Mouse (Mus musculus) heart, embryonic 10.5 days (tissue): ENCODE data around the gene Erc2. TPM values are rescaled to one million over a fixed set of nuclear protein-coding genes. Genes with fewer than 3 reads are reported as not detected.

ENCODE experiments used
- DNase-seq: peaks from one replicate; pipeline ENCODE4 v3.0.0-alpha.2; 2017; ENCODE audit warnings: low spot score
- H3K27ac ChIP-seq: fragments of 300-500 bp; sonication (generic); 2 replicates; pipeline ENCODE4 v1.5.1; 2016; ENCODE audit warnings: mild to moderate bottlenecking
- H3K27me3 ChIP-seq: fragments of 300-500 bp; sonication (generic); 2 replicates; pipeline ENCODE4 v1.6.1; 2016; ENCODE audit warnings: mild to moderate bottlenecking; ENCODE audit not compliant: poor library complexity, insufficient read depth, severe bottlenecking
- H3K36me3 ChIP-seq: fragments of 300-500 bp; sonication (generic); 2 replicates; pipeline ENCODE4 v1.6.1; 2016; ENCODE audit warnings: mild to moderate bottlenecking, moderate library complexity
- H3K4me1 ChIP-seq: fragments of 300-500 bp; sonication (generic); 2 replicates; pipeline ENCODE4 v1.6.1; 2016; ENCODE audit warnings: mild to moderate bottlenecking
- H3K4me3 ChIP-seq: fragments of 300-500 bp; sonication (generic); 2 replicates; pipeline ENCODE4 v1.5.1; 2016; ENCODE audit warnings: mild to moderate bottlenecking, moderate library complexity
- H3K9me3 ChIP-seq: fragments of 300-500 bp; sonication (generic); 2 replicates; pipeline ENCODE4 v1.6.1; 2016; ENCODE audit warnings: mild to moderate bottlenecking, moderate library complexity
- WGBS: fragments of 180-500 bp; shearing (Covaris S2); methylation state at CpG from one replicate; pipeline ENCODE4 v1.1.7; 2016; 5-methylcytosine and 5-hydroxymethylcytosine counted together
- polyA plus RNA-seq: library from polyadenylated mRNA; unstranded; fragments of >200 nt; fragmentation: Nextera tagmentation; extraction: Ambion mirVana; gene quantifications from 2 replicates; pipeline ENCODE4 v1.2.1, GENCODE M21; 2016

Gene Erc2
- polyA plus RNA-seq, 1 experiment from 2014 or later: 4.8 TPM

GRCm38 (mm10) chr14:27946211-27946610 lies 324.0 kb downstream of the Erc2 start:
- WGBS: 51% methylated on average over 5 of the region's 5 CpGs
- Histone ChIP-seq H3K27ac (no peak overlapping the region), H3K9me3 (no peaks in the 10 kb centered on the region), H3K4me1 (peaks cover 3% of the 10 kb centered on the region; the same call in 1 of the 2 replicates), H3K27me3 (no peaks in the 10 kb centered on the region), H3K36me3 (no peaks in the 10 kb centered on the region), H3K4me3 (no peak overlapping the region)
- DNase-seq: no peak

- H3K9me3 ChIP-seq: no peaks in the 10 kb centered on the region
- 68% methylated on average over 8 of the region's 8 CpGs for WGBS
- DNase-seq: no peak
- no peaks in the 10 kb centered on the region for H3K36me3 ChIP-seq
- no peak overlapping the region for H3K27ac ChIP-seq
- H3K4me3 ChIP-seq: no peak overlapping the region
- no peaks in the 10 kb centered on the region for H3K27me3 ChIP-seq
- H3K4me1 ChIP-seq: peaks cover 3% of the 10 kb centered on the region; the same call in 1 of the 2 replicates
Observed at GRCm38 (mm10) chr14:27948391-27948790, 326.2 kb downstream of the Erc2 start.

- Histone ChIP-seq H3K4me1 (0 out of 2 replicates have a peak, but pooled peaks cover 6% of the 10 kb centered on the region), H3K27me3 (no peaks in the 10 kb centered on the region)
- DNase-seq: no peak
Observed at GRCm38 (mm10) chr14:27953814-27954213, 331.6 kb downstream of the Erc2 start.

GRCm38 (mm10) chr14:27956801-27957200 lies 334.6 kb downstream of the Erc2 start:
- Histone ChIP-seq H3K36me3 (no peaks in the 10 kb centered on the region), H3K27ac (no peak overlapping the region), H3K4me1 (0 out of 2 replicates have a peak, but pooled peaks cover 6% of the 10 kb centered on the region), H3K4me3 (no peak overlapping the region), H3K9me3 (no peaks in the 10 kb centered on the region), H3K27me3 (no peaks in the 10 kb centered on the region)
- WGBS: 21% methylated on average over 2 of the region's 2 CpGs
- no peak for DNase-seq

More at GRCm38 (mm10) chr14:27953814-27954213, 331.6 kb downstream of the Erc2 start:
- no peak overlapping the region for H3K27ac ChIP-seq
- no peaks in the 10 kb centered on the region for H3K9me3 ChIP-seq
- H3K4me3 ChIP-seq: no peak overlapping the region
- H3K36me3 ChIP-seq: no peaks in the 10 kb centered on the region

GRCm38 (mm10) chr14:27973701-27974100 lies 351.5 kb downstream of the Erc2 start:
- H3K27ac ChIP-seq: no peak overlapping the region
- H3K36me3 ChIP-seq: no peaks in the 10 kb centered on the region
- H3K4me1 ChIP-seq: no peaks in the 10 kb centered on the region
- 81% methylated on average over 6 of the region's 6 CpGs for WGBS
- H3K27me3 ChIP-seq: no peaks in the 10 kb centered on the region
- no peak for DNase-seq
- no peak overlapping the region for H3K4me3 ChIP-seq
- no peaks in the 10 kb centered on the region for H3K9me3 ChIP-seq

- Histone ChIP-seq H3K27ac (no peak overlapping the region), H3K36me3 (no peaks in the 10 kb centered on the region), H3K9me3 (no peaks in the 10 kb centered on the region), H3K4me3 (no peak overlapping the region), H3K27me3 (no peaks in the 10 kb centered on the region), H3K4me1 (no peaks in the 10 kb centered on the region)
- DNase-seq: no peak
- 68% methylated on average over 1 of the region's 1 CpGs for WGBS
Observed at GRCm38 (mm10) chr14:27975661-27976060, 353.4 kb downstream of the Erc2 start.

- no peaks in the 10 kb centered on the region for H3K27me3 ChIP-seq
- no peaks in the 10 kb centered on the region for H3K9me3 ChIP-seq
- H3K36me3 ChIP-seq: no peaks in the 10 kb centered on the region
- 77% methylated on average over 3 of the region's 3 CpGs for WGBS
- no peak overlapping the region for H3K4me3 ChIP-seq
- no peaks in the 10 kb centered on the region for H3K4me1 ChIP-seq
- no peak overlapping the region for H3K27ac ChIP-seq
- no peak for DNase-seq
Observed at GRCm38 (mm10) chr14:27984758-27985157, 362.5 kb downstream of the Erc2 start.

- H3K4me1 ChIP-seq: no peaks in the 10 kb centered on the region
- 79% methylated on average over 5 of the region's 5 CpGs for WGBS
- H3K27ac ChIP-seq: no peak overlapping the region
- no peaks in the 10 kb centered on the region for H3K9me3 ChIP-seq
- no peaks in the 10 kb centered on the region for H3K27me3 ChIP-seq
- no peak for DNase-seq
- no peak overlapping the region for H3K4me3 ChIP-seq
- no peaks in the 10 kb centered on the region for H3K36me3 ChIP-seq
Observed at GRCm38 (mm10) chr14:27985201-27985600, 363.0 kb downstream of the Erc2 start.

GRCm38 (mm10) chr14:27987422-27987821 lies 365.2 kb downstream of the Erc2 start:
- Histone ChIP-seq H3K4me1 (no peaks in the 10 kb centered on the region), H3K27me3 (no peaks in the 10 kb centered on the region), H3K36me3 (no peaks in the 10 kb centered on the region), H3K27ac (no peak overlapping the region), H3K9me3 (no peaks in the 10 kb centered on the region), H3K4me3 (no peak overlapping the region)
- WGBS: 80% methylated on average over 1 of the region's 1 CpGs
- DNase-seq: no peak

GRCm38 (mm10) chr14:27998551-27998950 lies 376.3 kb downstream of the Erc2 start:
- 57% methylated on average over 3 of the region's 3 CpGs for WGBS
- no peak overlapping the region for H3K27ac ChIP-seq
- no peaks in the 10 kb centered on the region for H3K4me1 ChIP-seq
- H3K36me3 ChIP-seq: no peaks in the 10 kb centered on the region
- no peaks in the 10 kb centered on the region for H3K9me3 ChIP-seq
- DNase-seq: no peak
- H3K4me3 ChIP-seq: no peak overlapping the region
- H3K27me3 ChIP-seq: no peaks in the 10 kb centered on the region

GRCm38 (mm10) chr14:28004023-28004422 lies 381.8 kb downstream of the Erc2 start:
- H3K27ac ChIP-seq: no peak overlapping the region
- H3K27me3 ChIP-seq: no peaks in the 10 kb centered on the region
- H3K4me1 ChIP-seq: 0 out of 2 replicates have a peak, but pooled peaks cover 4% of the 10 kb centered on the region
- no peak overlapping the region for H3K4me3 ChIP-seq
- H3K9me3 ChIP-seq: no peaks in the 10 kb centered on the region
- DNase-seq: no peak
- WGBS: 50% methylated on average over 4 of the region's 4 CpGs
- no peaks in the 10 kb centered on the region for H3K36me3 ChIP-seq

- Histone ChIP-seq H3K36me3 (no peaks in the 10 kb centered on the region), H3K27me3 (no peaks in the 10 kb centered on the region), H3K9me3 (no peaks in the 10 kb centered on the region), H3K4me1 (peaks cover 4% of the 10 kb centered on the region; the same call in 1 of the 2 replicates), H3K4me3 (no peak overlapping the region), H3K27ac (no peak overlapping the region)
- 63% methylated on average over 10 of the region's 10 CpGs for WGBS
- no peak for DNase-seq
Observed at GRCm38 (mm10) chr14:28010536-28011280, 388.5 kb downstream of the Erc2 start.

GRCm38 (mm10) chr14:28023199-28023598 lies 401.0 kb downstream of the Erc2 start:
- no peak overlapping the region for H3K27ac ChIP-seq
- no peaks in the 10 kb centered on the region for H3K4me1 ChIP-seq
- H3K36me3 ChIP-seq: no peaks in the 10 kb centered on the region
- 84% methylated on average over 6 of the region's 6 CpGs for WGBS
- H3K4me3 ChIP-seq: no peak overlapping the region
- no peaks in the 10 kb centered on the region for H3K9me3 ChIP-seq
- DNase-seq: no peak
- H3K27me3 ChIP-seq: no peaks in the 10 kb centered on the region

- DNase-seq: no peak
- WGBS: 58% methylated on average over 1 of the region's 1 CpGs
- no peak overlapping the region for H3K4me3 ChIP-seq
- H3K27me3 ChIP-seq: no peaks in the 10 kb centered on the region
- no peaks in the 10 kb centered on the region for H3K4me1 ChIP-seq
- no peaks in the 10 kb centered on the region for H3K36me3 ChIP-seq
- H3K27ac ChIP-seq: no peak overlapping the region
- H3K9me3 ChIP-seq: no peaks in the 10 kb centered on the region
Observed at GRCm38 (mm10) chr14:28030870-28031269, 408.6 kb downstream of the Erc2 start.
